Mouse (Mus musculus): ENCODE measurements around the gene Ntrk3. TPM values are rescaled to one million over a fixed set of nuclear protein-coding genes. Genes with fewer than 3 reads are reported as not detected.
A peak's percentile ranks its signal among the peaks of the same experiment; 100 is the strongest.

Ntrk3 gene
- polyA plus RNA-seq, 1 experiment from 2014 or later, result 1.3 TPM

DNA sequence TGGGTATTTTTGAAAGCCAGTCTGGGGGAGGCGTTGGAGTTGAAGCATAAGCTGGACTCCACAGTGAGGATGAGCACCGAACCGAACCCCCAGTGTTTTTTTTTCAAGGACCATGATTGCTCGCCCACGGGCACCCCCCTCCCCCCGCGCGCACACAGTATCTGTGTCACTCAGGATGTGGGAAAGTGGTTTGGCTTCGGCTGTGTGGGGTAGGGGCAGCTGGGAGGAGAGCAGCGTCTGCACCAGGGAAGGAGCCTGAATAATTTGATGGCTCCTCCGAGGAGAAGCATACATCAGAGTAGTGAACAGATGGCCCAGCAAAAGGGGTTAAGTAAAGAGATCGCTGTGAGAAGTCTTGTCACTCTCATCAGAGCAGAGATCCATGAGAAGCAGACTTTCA, 139.7 kb downstream of the Ntrk3 start:
- TF ChIP-seq CTCF (IDR thresholded peaks at IDR 0.05; ENCODE audit: low read depth), result no peak
- WGBS, result 23% methylated on average over 12 of the region's 12 CpGs

DNA sequence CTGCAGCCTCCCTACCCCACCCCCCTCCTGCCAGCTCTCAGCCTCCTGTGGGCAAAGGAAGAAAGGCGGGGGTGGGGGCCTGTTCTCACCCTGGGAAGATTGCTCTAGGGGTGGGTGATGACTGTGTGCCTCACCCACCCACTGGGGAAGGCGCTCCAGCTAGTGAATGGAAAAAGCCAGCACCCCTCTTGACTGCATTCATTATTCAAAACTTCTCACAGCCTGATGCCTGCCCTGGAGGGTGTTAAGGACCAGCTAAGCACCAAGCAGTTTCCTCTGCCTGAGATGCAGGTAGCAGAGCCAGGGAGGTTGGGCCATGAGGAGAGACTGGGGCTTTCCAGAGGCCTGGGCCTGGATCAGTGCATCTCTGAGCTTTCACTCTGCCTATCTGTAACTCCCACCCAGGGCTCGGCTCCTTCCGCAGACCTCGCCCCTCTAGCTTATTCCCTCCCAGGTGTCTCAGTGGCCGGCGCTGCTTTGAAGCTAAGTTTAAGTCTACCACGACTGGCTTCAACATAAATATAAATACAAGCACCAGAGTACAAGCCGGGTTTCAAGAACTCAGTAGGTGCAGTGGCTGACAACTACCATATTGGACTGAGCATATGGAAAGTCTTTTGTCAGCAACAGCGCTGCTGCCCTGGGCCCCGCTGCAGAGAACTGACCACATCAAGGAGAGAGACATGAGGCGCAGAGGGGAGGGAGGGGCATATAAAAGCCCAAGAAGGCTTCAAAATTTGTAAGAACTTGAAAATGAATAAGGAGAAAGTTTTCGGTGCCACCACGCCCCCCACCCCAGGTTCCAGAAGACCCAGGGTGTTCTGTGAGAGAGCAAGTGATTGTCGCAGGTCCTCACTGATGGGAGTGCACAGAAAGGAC, 140.3 kb downstream of the Ntrk3 start:
- no peak for TF ChIP-seq CTCF (IDR thresholded peaks at IDR 0.05; ENCODE audit: low read depth)
- Histone ChIP-seq H3K36me3 (ENCODE audit: insufficient read depth, low read length) (no peaks in the 10 kb centered on the region), H3K4me3 (replicated peaks; ENCODE audit: low read depth, low read length) (no peak overlapping the region), H3K9me3 (replicated peaks; ENCODE audit: low read length) (no peaks in the 10 kb centered on the region), H3K4me1 (replicated peaks; ENCODE audit: insufficient read depth, low read length) (no peaks in the 10 kb centered on the region), H3K4me2 (ENCODE audit: low read length) (no peak overlapping the region), H3K27ac (no peak overlapping the region), H3K27me3 (ENCODE audit: insufficient read depth, low read length) (no peaks in the 10 kb centered on the region), H3K9ac (ENCODE audit: low read depth, low read length) (no peak overlapping the region)
- WGBS, result 34% methylated on average over 15 of the region's 15 CpGs
- ATAC-seq (replicated peaks; ENCODE audit: low FRiP score, low read depth), result no peak
- no peak for DNase-seq (ENCODE audit: low spot score)

More for the DNA sequence above, 139.7 kb downstream of the Ntrk3 start:
- ATAC-seq (replicated peaks; ENCODE audit: low FRiP score, low read depth) (no peak), DNase-seq (ENCODE audit: low spot score) (no peak)
- H3K27ac ChIP-seq, result no peak overlapping the region
- no peak overlapping the region for H3K4me2 ChIP-seq (ENCODE audit: low read length)
- H3K9me3 ChIP-seq (replicated peaks; ENCODE audit: low read length), result no peaks in the 10 kb centered on the region
- no peaks in the 10 kb centered on the region for H3K27me3 ChIP-seq (ENCODE audit: insufficient read depth, low read length)
- H3K4me1 ChIP-seq (replicated peaks; ENCODE audit: insufficient read depth, low read length), result no peaks in the 10 kb centered on the region
- H3K9ac ChIP-seq (ENCODE audit: low read depth, low read length), result no peak overlapping the region
- no peak overlapping the region for H3K4me3 ChIP-seq (replicated peaks; ENCODE audit: low read depth, low read length)
- H3K36me3 ChIP-seq (ENCODE audit: insufficient read depth, low read length), result no peaks in the 10 kb centered on the region

GRCm38 (mm10) chr7:78596556-78596955, 141.3 kb downstream of the Ntrk3 start:
- TF ChIP-seq CTCF (IDR thresholded peaks at IDR 0.05; ENCODE audit: low read depth), result no peak
- Histone ChIP-seq H3K9me3 (replicated peaks; ENCODE audit: low read length) (no peaks in the 10 kb centered on the region), H3K27me3 (ENCODE audit: insufficient read depth, low read length) (no peaks in the 10 kb centered on the region), H3K4me1 (replicated peaks; ENCODE audit: insufficient read depth, low read length) (no peaks in the 10 kb centered on the region), H3K4me2 (ENCODE audit: low read length) (no peak overlapping the region), H3K4me3 (replicated peaks; ENCODE audit: low read depth, low read length) (no peak overlapping the region), H3K27ac (no peak overlapping the region), H3K9ac (ENCODE audit: low read depth, low read length) (no peak overlapping the region), H3K36me3 (ENCODE audit: insufficient read depth, low read length) (no peaks in the 10 kb centered on the region)
- ATAC-seq (replicated peaks; ENCODE audit: low FRiP score, low read depth) (no peak), DNase-seq (ENCODE audit: low spot score) (no peak)
- 58% methylated on average over 5 of the region's 5 CpGs for WGBS

DNA sequence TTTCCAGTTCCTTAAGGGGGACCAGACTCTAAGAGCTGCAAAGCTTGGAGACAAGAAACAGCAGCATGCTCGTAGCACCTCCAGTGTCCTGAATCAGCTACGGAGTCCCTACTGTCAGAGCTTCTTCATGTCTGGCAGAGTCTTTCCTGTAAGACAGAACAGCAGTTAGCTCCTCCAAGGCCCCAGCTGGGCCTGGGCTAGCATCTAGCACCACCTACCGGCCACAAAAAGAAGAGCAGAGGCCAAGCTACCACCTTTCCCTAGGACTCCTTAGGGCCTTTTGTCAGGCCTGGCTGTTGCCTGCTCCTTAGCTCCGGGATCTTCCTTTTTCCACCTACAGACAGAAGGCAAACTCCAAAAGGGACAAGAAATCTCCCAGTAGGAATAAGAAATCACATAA, 141.9 kb downstream of the Ntrk3 start:
- DNase-seq (ENCODE audit: low spot score), result peak; percentile 88
- H3K9ac ChIP-seq (ENCODE audit: low read depth, low read length), result no peak overlapping the region
- no peaks in the 10 kb centered on the region for H3K36me3 ChIP-seq (ENCODE audit: insufficient read depth, low read length)
- peak; percentile 90 for TF ChIP-seq CTCF (IDR thresholded peaks at IDR 0.05; ENCODE audit: low read depth)
- 5% methylated on average over 4 of the region's 4 CpGs for WGBS
- H3K27ac ChIP-seq, result no peak overlapping the region
- no peaks in the 10 kb centered on the region for H3K4me1 ChIP-seq (replicated peaks; ENCODE audit: insufficient read depth, low read length)
- no peaks in the 10 kb centered on the region for H3K9me3 ChIP-seq (replicated peaks; ENCODE audit: low read length)
- no peak overlapping the region for H3K4me3 ChIP-seq (replicated peaks; ENCODE audit: low read depth, low read length)
- H3K4me2 ChIP-seq (ENCODE audit: low read length), result no peak overlapping the region
- ATAC-seq (replicated peaks; ENCODE audit: low FRiP score, low read depth), result peak; percentile 63; the same call in 1 of the 2 replicates
- no peaks in the 10 kb centered on the region for H3K27me3 ChIP-seq (ENCODE audit: insufficient read depth, low read length)

DNA sequence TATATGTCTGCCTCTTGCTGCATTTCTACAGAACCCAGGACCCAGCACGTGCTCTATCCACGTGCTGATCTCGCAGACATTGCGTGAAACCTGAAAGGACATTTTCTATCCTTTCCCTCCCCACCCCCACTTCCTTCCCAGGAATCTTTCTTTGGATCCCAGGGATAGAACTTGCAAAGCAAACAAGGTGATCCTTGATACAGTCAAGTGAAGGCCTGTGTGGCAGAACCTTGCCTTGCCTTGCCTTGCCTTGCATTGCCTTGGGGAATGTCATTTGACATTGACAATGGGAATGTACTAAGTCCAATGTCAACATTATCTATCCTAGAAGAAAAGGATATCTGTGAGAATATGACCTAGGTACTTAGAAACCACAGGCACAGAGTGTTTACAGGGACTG, 144.9 kb downstream of the Ntrk3 start:
- no peak for ATAC-seq (replicated peaks; ENCODE audit: low FRiP score, low read depth)
- Histone ChIP-seq H3K9me3 (replicated peaks; ENCODE audit: low read length) (no peaks in the 10 kb centered on the region), H3K4me2 (ENCODE audit: low read length) (no peak overlapping the region), H3K4me3 (replicated peaks; ENCODE audit: low read depth, low read length) (no peak overlapping the region), H3K36me3 (ENCODE audit: insufficient read depth, low read length) (no peaks in the 10 kb centered on the region), H3K4me1 (replicated peaks; ENCODE audit: insufficient read depth, low read length) (no peaks in the 10 kb centered on the region), H3K27me3 (ENCODE audit: insufficient read depth, low read length) (no peaks in the 10 kb centered on the region), H3K27ac (no peak overlapping the region), H3K9ac (ENCODE audit: low read depth, low read length) (no peak overlapping the region)
- TF ChIP-seq CTCF (IDR thresholded peaks at IDR 0.05; ENCODE audit: low read depth), result no peak
- no peak for DNase-seq (ENCODE audit: low spot score)
- WGBS, result 80% methylated on average over 4 of the region's 4 CpGs

DNA sequence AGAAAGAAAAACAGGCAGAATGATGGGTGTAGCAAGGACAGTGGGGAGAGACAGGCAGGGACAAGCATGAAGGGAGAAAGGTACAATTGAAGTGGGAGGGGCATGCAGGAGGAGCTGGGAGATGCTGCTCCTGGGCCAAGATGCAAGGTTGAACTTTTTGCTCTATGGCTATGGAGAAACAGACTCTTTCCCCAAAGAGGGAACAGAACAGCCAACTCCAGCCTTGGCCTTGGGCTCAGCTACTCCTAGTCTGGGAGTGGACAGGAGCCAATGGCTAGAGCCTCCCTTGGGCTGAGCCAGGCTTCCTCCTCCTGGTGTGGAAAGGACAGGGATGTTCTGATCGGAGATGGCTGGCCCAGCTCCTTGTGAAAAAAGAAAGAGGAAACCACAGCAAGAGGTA, 145.6 kb downstream of the Ntrk3 start:
- H3K4me2 ChIP-seq (ENCODE audit: low read length), result no peak overlapping the region
- no peak overlapping the region for H3K4me3 ChIP-seq (replicated peaks; ENCODE audit: low read depth, low read length)
- H3K36me3 ChIP-seq (ENCODE audit: insufficient read depth, low read length), result no peaks in the 10 kb centered on the region
- ATAC-seq (replicated peaks; ENCODE audit: low FRiP score, low read depth) (no peak), DNase-seq (ENCODE audit: low spot score) (no peak)
- WGBS, result 92% methylated on average over 1 of the region's 1 CpGs
- no peak for TF ChIP-seq CTCF (IDR thresholded peaks at IDR 0.05; ENCODE audit: low read depth)
- no peak overlapping the region for H3K9ac ChIP-seq (ENCODE audit: low read depth, low read length)
- no peaks in the 10 kb centered on the region for H3K27me3 ChIP-seq (ENCODE audit: insufficient read depth, low read length)
- H3K9me3 ChIP-seq (replicated peaks; ENCODE audit: low read length), result no peaks in the 10 kb centered on the region
- no peak overlapping the region for H3K27ac ChIP-seq
- H3K4me1 ChIP-seq (replicated peaks; ENCODE audit: insufficient read depth, low read length), result no peaks in the 10 kb centered on the region

Data from kidney, postnatal 0 days (tissue).